Mouse (Mus musculus) heart, adult 2 months (tissue): ENCODE measurements around the gene 4933405L10Rik. TPM values are rescaled to one million over a fixed set of nuclear protein-coding genes. Genes with fewer than 3 reads are reported as not detected.

Experiments used
- DNase-seq, 2 experiments: peaks; one replicate each; pipeline ENCODE4 v3.0.0; 2021
- H3K27ac ChIP-seq: fragments of 200-600 bp; 2 replicates; pipeline ENCODE4 v1.8.1; 2022
- H3K27me3 ChIP-seq: fragments of 200-500 bp; 2 replicates; pipeline ENCODE4 v1.6.1; 2012; ENCODE audit warnings: mild to moderate bottlenecking, low read length, inconsistent platforms, mixed read lengths; ENCODE audit not compliant: control insufficient read depth, insufficient read depth
- H3K36me3 ChIP-seq: fragments of 200-500 bp; 2 replicates; pipeline ENCODE4 v1.6.1; 2012; ENCODE audit warnings: low read length, inconsistent platforms; ENCODE audit not compliant: control insufficient read depth, insufficient read depth
- H3K4me1 ChIP-seq: fragments of 200-500 bp; 2 replicates; pipeline ENCODE4 v1.6.1; 2011; ENCODE audit warnings: low read length; ENCODE audit not compliant: control insufficient read depth, insufficient read depth
- H3K4me3 ChIP-seq: fragments of 200-600 bp; 2 replicates; pipeline ENCODE4 v1.8.1; 2022
- H3K79me2 ChIP-seq: fragments of 200-500 bp; replicated peaks from 2 replicates; pipeline ENCODE4 v1.6.1; 2012; ENCODE audit warnings: mild to moderate bottlenecking, inconsistent platforms, low read length, moderate library complexity, mixed read lengths; ENCODE audit not compliant: control insufficient read depth, insufficient read depth
- H3K9ac ChIP-seq: fragments of 200-500 bp; 2 replicates; pipeline ENCODE4 v1.6.1; 2012; ENCODE audit warnings: low read depth, mild to moderate bottlenecking, control low read depth, inconsistent platforms, low read length, mixed read lengths
- CTCF ChIP-seq: fragments of 200-600 bp; IDR thresholded peaks from 2 replicates; pipeline ENCODE4 v1.8.1; 2022; ENCODE audit warnings: antibody characterized with exemption, mild to moderate bottlenecking, moderate library complexity
- EP300 ChIP-seq: fragments of 200-500 bp; IDR thresholded peaks from 2 replicates; pipeline ENCODE4 v1.6.1; 2011; ENCODE audit warnings: low read depth, low read length, control low read depth; ENCODE audit not compliant: insufficient read depth
- POLR2A ChIP-seq: fragments of 200-500 bp; IDR thresholded peaks from 2 replicates; pipeline ENCODE4 v1.6.1; 2011; ENCODE audit warnings: mild to moderate bottlenecking, low read depth, low read length, control low read depth; ENCODE audit not compliant: insufficient read depth
- WGBS: fragments of 180-500 bp; shearing (Covaris S2); methylation state at CpG from one replicate; pipeline ENCODE4 v1.1.7; 2018; 5-methylcytosine and 5-hydroxymethylcytosine counted together
- intact Hi-C: fragments of 180-260 bp; cut with DNase I; formaldehyde crosslinking; loops from one replicate; pipeline ENCODE4 v1.15.1; 2025
- polyA plus RNA-seq: library from polyadenylated mRNA; depleted of rRNA; stranded (reverse); fragments of >200 nt; gene quantifications from 2 replicates; pipeline ENCODE4 v1.2.3, GENCODE M21; 2012; rRNA removed
- total RNA-seq, 2 experiments: library from RNA; stranded (reverse); gene quantifications; 2 replicates each; pipeline ENCODE4 v1.2.3; 2021

The 4933405L10Rik gene
- total and polyA plus RNA-seq, 3 experiments: not detected

DNA sequence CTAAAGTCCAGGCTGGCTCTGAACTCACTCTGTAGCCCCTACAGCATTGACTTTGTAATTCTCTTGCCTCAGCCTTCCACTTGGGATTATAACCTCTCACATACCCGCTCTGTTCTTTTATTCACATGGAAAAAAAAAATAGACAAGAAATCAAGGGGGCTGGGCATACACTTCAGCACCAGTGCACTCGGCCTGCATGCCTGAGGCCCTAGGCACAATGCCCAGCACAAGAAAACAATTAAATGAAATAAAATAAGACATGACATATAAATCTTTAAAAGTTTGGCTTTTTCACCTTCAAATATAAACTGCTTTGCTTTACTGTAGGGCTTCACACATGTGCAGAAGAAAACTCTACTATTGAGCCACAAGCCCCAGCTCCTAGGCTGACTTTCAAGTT, 46.5 kb downstream of the 4933405L10Rik start:
- H3K27ac ChIP-seq: no peak overlapping the region
- DNase-seq: no peak
- 77% methylated on average over 2 of the region's 2 CpGs for WGBS
- no peaks in the 10 kb centered on the region for H3K27me3 ChIP-seq
- H3K9ac ChIP-seq: no peak overlapping the region
- no peaks in the 10 kb centered on the region for H3K36me3 ChIP-seq
- H3K4me1 ChIP-seq: peaks cover 9% of the 10 kb centered on the region
- no peak overlapping the region for H3K4me3 ChIP-seq
- peaks cover 3% of the 10 kb centered on the region; the same call in 1 of the 2 replicates for H3K79me2 ChIP-seq
- TF ChIP-seq CTCF: no peak
- TF ChIP-seq EP300: no peak
- no peak for TF ChIP-seq POLR2A
- intact Hi-C loops: no loop called here

DNA sequence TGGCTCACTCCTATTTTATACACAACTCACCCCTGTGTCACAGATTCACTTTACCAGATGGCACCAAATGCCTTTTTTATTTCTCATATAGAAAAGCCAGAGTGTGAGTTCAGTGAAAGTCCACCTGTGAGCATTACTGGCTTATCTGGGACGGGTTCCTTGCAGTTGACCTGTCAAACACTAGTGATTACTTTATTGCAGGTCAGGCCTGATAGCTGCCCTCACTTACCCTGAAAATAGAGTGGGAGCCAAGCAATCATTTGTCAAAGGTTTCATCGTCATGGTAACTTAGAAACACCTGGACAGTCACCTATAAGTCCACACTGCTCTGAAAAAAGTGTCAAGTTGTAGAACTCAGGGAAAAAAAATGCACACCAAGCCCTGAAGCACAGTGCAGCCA, 47.2 kb downstream of the 4933405L10Rik start:
- peaks cover 10% of the 10 kb centered on the region for H3K4me1 ChIP-seq
- intact Hi-C loops: loop anchor here (5.0 kb wide), 3 partner anchors 42 to 117 kb away; partner anchors contain the start of genes Agrp, Ctcf, Ranbp10 and Tsnaxip1
- peaks cover 2% of the 10 kb centered on the region; the same call in 1 of the 2 replicates for H3K36me3 ChIP-seq
- no peak overlapping the region for H3K9ac ChIP-seq
- 92% methylated on average over 2 of the region's 2 CpGs for whole genome bisulfite sequencing
- H3K79me2 ChIP-seq: peaks cover 3% of the 10 kb centered on the region; the same call in 1 of the 2 replicates
- H3K27ac ChIP-seq: no peak overlapping the region
- H3K4me3 ChIP-seq: no peak overlapping the region
- no peak for TF ChIP-seq CTCF
- no peak for DNase-seq
- no peaks in the 10 kb centered on the region for H3K27me3 ChIP-seq

DNA sequence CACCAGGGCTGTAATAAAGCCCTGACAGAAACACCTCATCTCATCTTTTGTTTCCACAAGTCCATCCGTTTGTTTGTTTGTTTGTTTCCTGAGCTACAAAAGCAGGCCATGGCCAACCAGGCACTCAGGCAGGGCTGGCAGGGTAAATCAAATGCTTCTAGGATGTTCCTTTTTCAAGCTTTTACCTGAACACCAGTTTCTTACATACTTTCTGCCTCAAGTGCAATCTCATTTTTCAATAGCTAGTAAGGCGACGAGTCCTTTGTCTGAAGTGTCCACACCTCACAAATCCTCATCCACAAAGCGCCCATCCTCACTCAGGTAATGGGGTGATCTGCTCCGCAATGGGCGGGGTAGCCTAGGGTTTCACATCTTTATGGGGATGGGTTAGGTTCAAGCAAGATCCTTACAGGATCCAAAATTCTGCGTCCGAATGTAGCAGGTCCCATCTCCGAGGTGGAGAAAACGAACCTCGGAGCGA, 50.4 kb downstream of the 4933405L10Rik start:
- H3K9ac ChIP-seq: peak overlapping the region; percentile 76
- intact Hi-C loops: loop anchor here (5.0 kb wide), 3 partner anchors 46 to 121 kb away; partner anchors contain the start of genes Agrp, Ctcf, Ranbp10 and Tsnaxip1
- no peaks in the 10 kb centered on the region for H3K27me3 ChIP-seq
- DNase-seq: no peak
- TF ChIP-seq POLR2A (no peak), EP300 (no peak), CTCF (no peak)
- H3K4me3 ChIP-seq: peak overlapping the region; percentile 87
- peak overlapping the region; percentile 69 for H3K27ac ChIP-seq
- H3K4me1 ChIP-seq: peaks cover 4% of the 10 kb centered on the region
- 3% methylated on average over 12 of the region's 12 CpGs for WGBS
- peaks cover 2% of the 10 kb centered on the region; the same call in 1 of the 2 replicates for H3K79me2 ChIP-seq
- H3K36me3 ChIP-seq: peaks cover 2% of the 10 kb centered on the region; the same call in 1 of the 2 replicates

DNA sequence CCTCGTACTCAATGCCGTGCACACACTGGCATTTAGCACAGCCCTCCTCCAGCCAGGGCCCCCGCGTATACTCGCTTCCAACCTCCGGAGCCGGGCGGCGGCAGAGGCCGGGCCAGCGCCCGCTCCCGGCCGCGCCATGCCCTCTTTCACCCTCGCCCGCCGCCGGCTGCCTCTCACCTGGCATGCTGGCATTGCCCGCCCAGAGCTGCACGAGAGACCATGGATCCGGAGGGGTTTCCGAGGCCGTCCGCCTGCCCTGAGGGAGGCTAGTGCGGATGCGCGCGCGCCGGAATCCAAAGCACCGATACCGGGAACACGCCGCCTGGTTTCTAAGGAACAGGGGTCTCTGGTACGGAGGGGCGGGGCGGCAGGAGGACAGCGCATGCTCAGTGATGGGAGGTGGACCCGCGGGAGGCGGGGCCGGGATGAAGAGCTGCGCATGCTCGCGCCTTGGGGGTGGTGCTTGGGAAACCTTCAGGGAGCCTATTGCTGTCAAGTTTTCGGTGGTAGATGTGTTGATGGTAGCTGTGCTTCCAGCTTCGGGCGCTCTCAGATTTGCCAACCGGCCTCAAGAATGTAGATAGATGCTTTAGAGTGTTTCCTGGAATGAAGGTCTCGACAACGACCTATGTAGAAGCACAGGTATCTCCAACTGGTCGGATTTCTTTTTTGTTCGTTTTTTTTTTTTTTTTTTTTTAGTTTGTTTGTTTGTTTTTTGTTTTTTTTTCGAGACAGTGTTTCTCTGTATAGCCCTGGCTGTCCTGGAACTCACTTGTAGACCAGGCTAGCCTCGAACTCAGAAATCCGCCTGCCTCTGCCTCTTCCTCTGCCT, 51.0 kb downstream of the 4933405L10Rik start, which contains the start of gene Gfod2:
Gene Gfod2, minus strand, starts transcription at position 388 of the 832 bp plus-strand sequence.
- 3% methylated on average over 57 of the region's 57 CpGs for WGBS
- Histone ChIP-seq H3K9ac (peak within 1 kb of the TSS; percentile 76), H3K79me2 (peaks cover 2% of the 10 kb centered on the region; the same call in 1 of the 2 replicates), H3K27ac (peak within 1 kb of the TSS; percentile 69), H3K27me3 (no peaks in the 10 kb centered on the region), H3K36me3 (peaks cover 2% of the 10 kb centered on the region; the same call in 1 of the 2 replicates), H3K4me3 (peak within 1 kb of the TSS; percentile 87), H3K4me1 (peaks cover 4% of the 10 kb centered on the region)
- DNase-seq: peak; percentile 98 to 99
- intact Hi-C loops: loop anchor here (5.0 kb wide), 3 partner anchors 46 to 121 kb away; partner anchors contain the start of genes Agrp, Ctcf, Ranbp10 and Tsnaxip1
- TF ChIP-seq POLR2A: peak; percentile 90
- TF ChIP-seq EP300: 0 out of 2 replicates have a peak, but pooled peaks have one; percentile 45
- TF ChIP-seq CTCF: no peak

Other genes with a start within 250 kb of the 4933405L10Rik start
- gene Tppp3, start 236.1 kb upstream of the 4933405L10Rik start, total RNA-seq: 10 to 100 TPM; 35.0 to 48.8 TPM
- 73.7 and 89.2 TPM in 2 replicates for gene Tppp3, start 236.1 kb upstream of the 4933405L10Rik start, polyA plus RNA-seq
- 10 to 100 TPM; 13.0 to 13.3 TPM for gene Zdhhc1, start 210.8 kb upstream of the 4933405L10Rik start, total RNA-seq
- 37.5 and 40.5 TPM in 2 replicates for gene Zdhhc1, start 210.8 kb upstream of the 4933405L10Rik start, polyA plus RNA-seq
- under 1 TPM in 1 of 2 experiments, not detected in 1; 0.23 TPM for gene Hsd11b2, start 188.9 kb upstream of the 4933405L10Rik start, total RNA-seq
- gene Hsd11b2, start 188.9 kb upstream of the 4933405L10Rik start, polyA plus RNA-seq: 0.08 and 0.32 TPM in 2 replicates
- 10 to 100 TPM; 46.4 to 48.9 TPM for gene Atp6v0d1, start 141.6 kb upstream of the 4933405L10Rik start, total RNA-seq
- 61.7 and 69.0 TPM in 2 replicates for gene Atp6v0d1, start 141.6 kb upstream of the 4933405L10Rik start, polyA plus RNA-seq
- gene Ripor1, start 102.4 kb upstream of the 4933405L10Rik start, total RNA-seq: 10 to 100 TPM; 42.5 to 51.6 TPM
- 39.2 TPM in 2 replicates for gene Ripor1, start 102.4 kb upstream of the 4933405L10Rik start, polyA plus RNA-seq
- 10 to 100 TPM; 41.4 to 41.9 TPM for gene Ctcf, start 71.1 kb upstream of the 4933405L10Rik start, total RNA-seq
- 9.3 and 13.6 TPM in 2 replicates for gene Ctcf, start 71.1 kb upstream of the 4933405L10Rik start, polyA plus RNA-seq
- gene Agrp, start 70.3 kb upstream of the 4933405L10Rik start, total RNA-seq: not detected
- 0.31 TPM in 1 of 2 replicates, not detected in the other for gene Agrp, start 70.3 kb upstream of the 4933405L10Rik start, polyA plus RNA-seq
- gene Carmil2, start 21.4 kb upstream of the 4933405L10Rik start, total RNA-seq: under 1 TPM; 0.16 to 0.25 TPM
- 0.29 and 1.4 TPM in 2 replicates for gene Carmil2, start 21.4 kb upstream of the 4933405L10Rik start, polyA plus RNA-seq
- 10 to 100 TPM in 1 of 2 experiments, 1 to 10 TPM in 1; 10.0 to 11.1 TPM for gene Acd, start 6.6 kb upstream of the 4933405L10Rik start, total RNA-seq
- 19.7 and 22.3 TPM in 2 replicates for gene Acd, start 6.6 kb upstream of the 4933405L10Rik start, polyA plus RNA-seq
- gene Pard6a, start 6.5 kb upstream of the 4933405L10Rik start, total RNA-seq: 1 to 10 TPM; 5.5 to 6.8 TPM
- 12.0 and 18.6 TPM in 2 replicates for gene Pard6a, start 6.5 kb upstream of the 4933405L10Rik start, polyA plus RNA-seq
- 1 to 10 TPM; 1.4 to 1.9 TPM for gene Enkd1, start 555 bp downstream of the 4933405L10Rik start, total RNA-seq
- 2.0 and 2.2 TPM in 2 replicates for gene Enkd1, start 555 bp downstream of the 4933405L10Rik start, polyA plus RNA-seq
- gene Gfod2, start 51.0 kb downstream of the 4933405L10Rik start, total RNA-seq: 1 to 10 TPM; 3.7 TPM
- gene Gfod2, start 51.0 kb downstream of the 4933405L10Rik start, polyA plus RNA-seq: 2.3 and 3.0 TPM in 2 replicates
- gene Ranbp10, start 119.7 kb downstream of the 4933405L10Rik start, total RNA-seq: 10 to 100 TPM; 18.0 to 18.5 TPM
- 20.0 and 22.3 TPM in 2 replicates for gene Ranbp10, start 119.7 kb downstream of the 4933405L10Rik start, polyA plus RNA-seq
- not detected for gene Tsnaxip1, start 120.1 kb downstream of the 4933405L10Rik start, total RNA-seq
- gene Tsnaxip1, start 120.1 kb downstream of the 4933405L10Rik start, polyA plus RNA-seq: 0.20 TPM in 1 of 2 replicates, not detected in the other
- gene Cenpt, start 145.6 kb downstream of the 4933405L10Rik start, total RNA-seq: 1 to 10 TPM; 2.3 to 2.7 TPM
- gene Cenpt, start 145.6 kb downstream of the 4933405L10Rik start, polyA plus RNA-seq: 6.0 and 6.4 TPM in 2 replicates
- gene Thap11, start 147.5 kb downstream of the 4933405L10Rik start, total RNA-seq: 10 to 100 TPM; 26.8 to 30.1 TPM
- gene Thap11, start 147.5 kb downstream of the 4933405L10Rik start, polyA plus RNA-seq: 33.0 and 42.2 TPM in 2 replicates
- gene Nutf2, start 152.9 kb downstream of the 4933405L10Rik start, total RNA-seq: 10 to 100 TPM; 35.5 to 39.8 TPM
- 56.1 and 67.7 TPM in 2 replicates for gene Nutf2, start 152.9 kb downstream of the 4933405L10Rik start, polyA plus RNA-seq
- 10 to 100 TPM; 23.2 to 25.4 TPM for gene Edc4, start 173.2 kb downstream of the 4933405L10Rik start, total RNA-seq
- gene Edc4, start 173.2 kb downstream of the 4933405L10Rik start, polyA plus RNA-seq: 42.4 and 47.6 TPM in 2 replicates
- under 1 TPM; 0.41 to 0.57 TPM for gene Nrn1l, start 185.9 kb downstream of the 4933405L10Rik start, total RNA-seq
- gene Nrn1l, start 185.9 kb downstream of the 4933405L10Rik start, polyA plus RNA-seq: 1.0 and 1.6 TPM in 2 replicates
- gene Pskh1, start 192.8 kb downstream of the 4933405L10Rik start, total RNA-seq: 10 to 100 TPM; 16.5 to 20.8 TPM
- gene Pskh1, start 192.8 kb downstream of the 4933405L10Rik start, polyA plus RNA-seq: 28.7 and 39.7 TPM in 2 replicates
- under 1 TPM in 1 of 2 experiments, not detected in 1; 0.32 TPM for gene Ctrl, start 226.2 kb downstream of the 4933405L10Rik start, total RNA-seq
- gene Ctrl, start 226.2 kb downstream of the 4933405L10Rik start, polyA plus RNA-seq: 0.88 and 1.9 TPM in 2 replicates
- 10 to 100 TPM; 58.1 to 68.1 TPM for gene Psmb10, start 230.8 kb downstream of the 4933405L10Rik start, total RNA-seq
- gene Psmb10, start 230.8 kb downstream of the 4933405L10Rik start, polyA plus RNA-seq: 95.9 and 96.5 TPM in 2 replicates
- gene Lcat, start 235.7 kb downstream of the 4933405L10Rik start, total RNA-seq: under 1 TPM; 0.70 to 0.84 TPM
- 3.9 and 4.1 TPM in 2 replicates for gene Lcat, start 235.7 kb downstream of the 4933405L10Rik start, polyA plus RNA-seq